Mouse (Mus musculus): ENCODE measurements around the gene Anks1b. TPM values are rescaled to one million over a fixed set of nuclear protein-coding genes. Genes with fewer than 3 reads are reported as not detected.

The Anks1b gene
- total and polyA plus RNA-seq, 3 experiments = not detected

- Histone ChIP-seq H3K27ac (ENCODE audit: control insufficient read depth, low read depth, low read length) (no peak overlapping the region), H3K4me1 (ENCODE audit: control insufficient read depth in 1 of 2, insufficient read depth in 2 of 2, low read length in 2 of 2) (no peaks in the 10 kb centered on the region), H3K4me3 (ENCODE audit: control insufficient read depth in 1 of 2, insufficient read depth in 1 of 2, low read depth in 2 of 2, low read length in 2 of 2) (no peak overlapping the region), H3K9ac (ENCODE audit: control insufficient read depth, low read depth, low read length, poor library complexity, severe bottlenecking) (no peak overlapping the region), H3K79me2 (ENCODE audit: control insufficient read depth, insufficient read depth, low read length, poor library complexity) (no peaks in the 10 kb centered on the region), H3K36me3 (ENCODE audit: control insufficient read depth in 1 of 2, insufficient read depth in 2 of 2, low read length in 2 of 2) (no peaks in the 10 kb centered on the region), H3K9me3 (replicated peaks; ENCODE audit: insufficient read depth, low read length) (no peaks in the 10 kb centered on the region), H3K27me3 (ENCODE audit: control insufficient read depth in 1 of 2, insufficient read depth in 2 of 2, low read length in 2 of 2) (no peaks in the 10 kb centered on the region)
- DNase-seq (ENCODE audit: low read depth, low spot score) = no peak
- no peak for TF ChIP-seq TAL1 (IDR thresholded peaks at IDR 0.05; ENCODE audit: low read length)
- no peak for TF ChIP-seq GATA1 (IDR thresholded peaks at IDR 0.05; ENCODE audit: low read depth, low read length)
- no peak for TF ChIP-seq MYB (IDR thresholded peaks at IDR 0.05; ENCODE audit: low read depth, low read length)
- no peak for TF ChIP-seq HCFC1 (IDR thresholded peaks at IDR 0.05; ENCODE audit: low read depth, low read length)
- TF ChIP-seq MAZ (IDR thresholded peaks at IDR 0.05; ENCODE audit: low read depth, low read length) = no peak
- no peak for TF ChIP-seq CHD2 (IDR thresholded peaks at IDR 0.05; ENCODE audit: low read length)
- no peak for TF ChIP-seq USF2 (IDR thresholded peaks at IDR 0.05; ENCODE audit: borderline replicate concordance in 1 of 2, insufficient read depth in 1 of 2, low read depth in 1 of 2, low read length in 2 of 2)
- TF ChIP-seq TCF12 (IDR thresholded peaks at IDR 0.05; ENCODE audit: low read depth, low read length) = no peak
- TF ChIP-seq CHD1 (IDR thresholded peaks at IDR 0.05; ENCODE audit: low read depth, low read length) = no peak
- no peak for TF ChIP-seq RCOR1 (IDR thresholded peaks at IDR 0.05; ENCODE audit: low read depth, low read length)
- no peak for TF ChIP-seq POLR2AphosphoS5 (IDR thresholded peaks at IDR 0.05; ENCODE audit: borderline replicate concordance, low read depth, low read length)
- TF ChIP-seq BHLHE40 (IDR thresholded peaks at IDR 0.05; ENCODE audit: borderline replicate concordance, low read depth, low read length) = no peak
- no peak for TF ChIP-seq USF1 (IDR thresholded peaks at IDR 0.05; ENCODE audit: low read depth, low read length)
- TF ChIP-seq E2F4 (IDR thresholded peaks at IDR 0.05; ENCODE audit: borderline replicate concordance, low read depth, low read length) = no peak
- no peak for TF ChIP-seq EP300 (IDR thresholded peaks at IDR 0.05; ENCODE audit: low read depth in 1 of 2, low read length in 2 of 2)
Observed at GRCm38 (mm10) chr10:90432479-90432878, 559.2 kb downstream of the Anks1b start.

- Histone ChIP-seq H3K36me3 (ENCODE audit: control insufficient read depth in 1 of 2, insufficient read depth in 2 of 2, low read length in 2 of 2) (no peaks in the 10 kb centered on the region), H3K9ac (ENCODE audit: control insufficient read depth, low read depth, low read length, poor library complexity, severe bottlenecking) (no peak overlapping the region), H3K9me3 (replicated peaks; ENCODE audit: insufficient read depth, low read length) (no peaks in the 10 kb centered on the region), H3K27ac (ENCODE audit: control insufficient read depth, low read depth, low read length) (no peak overlapping the region), H3K4me3 (ENCODE audit: control insufficient read depth in 1 of 2, insufficient read depth in 1 of 2, low read depth in 2 of 2, low read length in 2 of 2) (no peak overlapping the region), H3K4me1 (ENCODE audit: control insufficient read depth in 1 of 2, insufficient read depth in 2 of 2, low read length in 2 of 2) (no peaks in the 10 kb centered on the region), H3K27me3 (ENCODE audit: control insufficient read depth in 1 of 2, insufficient read depth in 2 of 2, low read length in 2 of 2) (no peaks in the 10 kb centered on the region), H3K79me2 (ENCODE audit: control insufficient read depth, insufficient read depth, low read length, poor library complexity) (no peaks in the 10 kb centered on the region)
- DNase-seq (ENCODE audit: low read depth, low spot score) = no peak
- TF ChIP-seq HCFC1 (IDR thresholded peaks at IDR 0.05; ENCODE audit: low read depth, low read length) = no peak
- TF ChIP-seq ZMIZ1 (IDR thresholded peaks at IDR 0.05; ENCODE audit: low read depth, low read length) = no peak
- TF ChIP-seq SIN3A (IDR thresholded peaks at IDR 0.05; ENCODE audit: low read length) = no peak
- no peak for TF ChIP-seq ZNF384 (IDR thresholded peaks at IDR 0.05; ENCODE audit: low read depth, low read length)
- TF ChIP-seq CTCF (IDR thresholded peaks at IDR 0.05 in 2 of 3, conservative IDR thresholded peaks at IDR 0.05 in 1 of 3; ENCODE audit: control insufficient read depth in 1 of 3, insufficient read depth in 1 of 3, low read depth in 2 of 3, low read length in 3 of 3, poor library complexity in 1 of 3, severe bottlenecking in 1 of 3) = no peak
- TF ChIP-seq GATA1 (IDR thresholded peaks at IDR 0.05; ENCODE audit: low read depth, low read length) = no peak
- TF ChIP-seq POLR2AphosphoS5 (IDR thresholded peaks at IDR 0.05; ENCODE audit: borderline replicate concordance, low read depth, low read length) = no peak
- TF ChIP-seq KAT2A (conservative IDR thresholded peaks at IDR 0.05; ENCODE audit: low read depth, low read length) = no peak
- TF ChIP-seq ETS1 (IDR thresholded peaks at IDR 0.05; ENCODE audit: low read depth, low read length) = no peak
- no peak for TF ChIP-seq MAFK (IDR thresholded peaks at IDR 0.05; ENCODE audit: borderline replicate concordance, low read depth, low read length)
- TF ChIP-seq CHD1 (IDR thresholded peaks at IDR 0.05; ENCODE audit: low read depth, low read length) = no peak
- no peak for TF ChIP-seq JUND (IDR thresholded peaks at IDR 0.05; ENCODE audit: low read depth, low read length)
- no peak for TF ChIP-seq ZKSCAN1 (IDR thresholded peaks at IDR 0.05; ENCODE audit: low read depth, low read length)
- no peak for TF ChIP-seq TCF12 (IDR thresholded peaks at IDR 0.05; ENCODE audit: low read depth, low read length)
- no peak for TF ChIP-seq MAZ (IDR thresholded peaks at IDR 0.05; ENCODE audit: low read depth, low read length)
- TF ChIP-seq RAD21 (IDR thresholded peaks at IDR 0.05; ENCODE audit: low read depth, low read length) = no peak
Observed at GRCm38 (mm10) chr10:90441036-90441435, 567.7 kb downstream of the Anks1b start.
